Mouse (Mus musculus): Measurements from ENCODE around the gene Slc9a3. TPM values are rescaled to one million over a fixed set of nuclear protein-coding genes. Genes with fewer than 3 reads are reported as not detected.

Gene Slc9a3
- total RNA-seq, 1 experiment from 2014 or later, result not detected

DNA sequence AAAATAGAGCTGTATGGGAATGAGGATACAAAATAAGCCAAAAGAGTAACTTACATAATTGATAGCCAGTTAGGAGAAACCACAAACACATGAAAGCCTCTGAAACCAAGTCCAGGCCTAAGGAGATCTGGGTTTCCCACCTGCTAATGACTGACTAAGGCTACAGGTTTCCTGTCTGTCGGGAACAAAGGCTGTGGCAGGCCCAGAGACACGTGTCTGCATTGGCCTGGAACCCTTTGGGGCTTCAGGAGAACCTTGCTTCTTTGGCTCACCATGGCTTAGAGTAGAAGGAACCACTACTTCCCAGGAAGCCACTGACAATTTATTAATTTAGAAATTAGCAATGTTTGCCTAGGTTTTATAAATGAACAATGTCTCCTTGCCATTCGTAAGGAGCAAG is 22.0 kb downstream of the Slc9a3 start:
- no peak for ATAC-seq (replicated peaks; ENCODE audit: insufficient number of reproducible peaks, low FRiP score, low TSS enrichment, poor library complexity, severe bottlenecking)

- no peak for ATAC-seq (replicated peaks; ENCODE audit: insufficient number of reproducible peaks, low FRiP score, low TSS enrichment, poor library complexity, severe bottlenecking)
These were observed 23.0 kb downstream of the Slc9a3 start for GRCm38 (mm10) chr13:74144120-74144884.

GRCm38 (mm10) chr13:74145983-74146622 is 24.8 kb downstream of the Slc9a3 start:
- ATAC-seq (replicated peaks; ENCODE audit: insufficient number of reproducible peaks, low FRiP score, low TSS enrichment, poor library complexity, severe bottlenecking), result no peak

DNA sequence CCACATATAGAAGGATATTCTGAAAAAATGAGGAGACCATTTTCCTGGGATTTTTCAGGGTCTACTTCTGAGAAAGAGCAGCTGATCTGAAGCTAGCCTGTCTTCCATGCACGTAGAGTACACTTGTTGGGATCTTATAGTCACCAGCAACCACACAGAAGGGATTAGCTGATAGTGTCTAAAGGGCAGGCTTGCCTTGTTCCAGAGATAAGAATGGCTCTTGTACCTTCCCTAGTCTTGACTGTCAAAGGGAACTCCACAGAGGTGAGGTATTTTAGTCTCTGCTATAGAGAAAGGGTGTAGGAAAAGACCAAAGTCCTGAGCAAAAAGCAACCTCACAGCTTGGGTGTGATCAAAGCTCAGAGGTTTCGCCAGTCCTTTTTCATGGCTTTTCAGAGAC is 26.1 kb downstream of the Slc9a3 start:
- no peak for ATAC-seq (replicated peaks; ENCODE audit: insufficient number of reproducible peaks, low FRiP score, low TSS enrichment, poor library complexity, severe bottlenecking)

- no peak for ATAC-seq (replicated peaks; ENCODE audit: insufficient number of reproducible peaks, low FRiP score, low TSS enrichment, poor library complexity, severe bottlenecking)
These were observed 45.2 kb downstream of the Slc9a3 start for GRCm38 (mm10) chr13:74166348-74167056.

GRCm38 (mm10) chr13:74167057-74167413 is 45.8 kb downstream of the Slc9a3 start:
- ATAC-seq (replicated peaks; ENCODE audit: insufficient number of reproducible peaks, low FRiP score, low TSS enrichment, poor library complexity, severe bottlenecking), result no peak

DNA sequence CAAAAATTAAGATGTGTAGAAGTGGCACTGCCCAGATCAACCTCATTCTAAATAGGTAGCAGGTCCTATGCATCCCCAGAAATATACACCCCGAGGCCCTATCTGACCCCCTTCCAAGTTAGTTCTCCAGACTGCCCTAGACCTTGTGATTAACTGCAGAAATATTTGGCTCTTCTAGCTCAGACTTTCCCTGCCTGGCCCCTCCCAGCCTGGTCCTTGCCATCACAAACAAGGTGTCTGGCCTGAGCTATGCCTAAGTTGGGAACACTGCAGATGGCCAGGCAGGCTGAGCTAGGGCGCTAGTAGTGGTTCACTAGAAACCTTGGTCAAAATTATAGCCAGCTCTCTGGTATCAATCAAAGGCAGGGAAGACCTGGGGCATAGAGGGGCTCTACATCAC is 46.2 kb downstream of the Slc9a3 start:
- ATAC-seq (replicated peaks; ENCODE audit: insufficient number of reproducible peaks, low FRiP score, low TSS enrichment, poor library complexity, severe bottlenecking), result no peak

DNA sequence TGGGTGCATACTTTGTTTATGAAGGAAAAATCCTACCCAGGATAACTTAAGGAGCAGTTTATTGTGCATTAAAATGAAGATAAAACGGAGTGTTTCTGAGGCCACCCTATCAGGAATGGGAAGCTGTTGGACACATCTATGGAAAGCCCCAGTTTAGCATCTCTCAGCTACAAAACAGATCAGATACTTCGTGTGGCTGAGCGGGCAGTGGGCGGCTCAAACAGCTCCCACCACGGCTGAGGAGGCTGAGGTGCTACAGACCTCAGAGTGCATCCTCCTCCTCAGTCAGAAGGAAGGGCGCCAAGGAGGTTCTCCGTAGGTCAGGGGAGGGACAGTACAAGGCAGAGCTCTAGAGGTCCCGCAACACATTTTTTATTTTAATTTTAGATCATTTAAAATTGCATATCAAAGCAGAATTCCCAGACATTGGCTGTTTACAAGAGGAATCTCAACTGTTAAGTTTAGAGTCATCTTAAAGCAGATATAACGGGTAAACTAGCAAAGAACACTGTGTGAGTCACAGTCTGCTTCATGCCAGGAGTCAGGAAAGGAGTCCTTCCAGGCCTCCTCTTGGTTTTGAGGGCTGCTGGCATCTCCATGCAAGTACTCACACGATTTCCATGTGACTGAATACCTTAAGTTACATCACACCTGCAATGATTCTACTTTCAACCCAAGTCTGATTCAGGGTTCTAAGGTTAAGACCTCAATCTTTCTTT is 48.3 kb downstream of the Slc9a3 start:
- no peak for ATAC-seq (replicated peaks; ENCODE audit: insufficient number of reproducible peaks, low FRiP score, low TSS enrichment, poor library complexity, severe bottlenecking)

GRCm38 (mm10) chr13:74172036-74172435 is 50.8 kb downstream of the Slc9a3 start:
- no peak for ATAC-seq (replicated peaks; ENCODE audit: insufficient number of reproducible peaks, low FRiP score, low TSS enrichment, poor library complexity, severe bottlenecking)

GRCm38 (mm10) chr13:74183011-74183695 is 61.9 kb downstream of the Slc9a3 start:
- no peak for ATAC-seq (replicated peaks; ENCODE audit: insufficient number of reproducible peaks, low FRiP score, low TSS enrichment, poor library complexity, severe bottlenecking)

DNA sequence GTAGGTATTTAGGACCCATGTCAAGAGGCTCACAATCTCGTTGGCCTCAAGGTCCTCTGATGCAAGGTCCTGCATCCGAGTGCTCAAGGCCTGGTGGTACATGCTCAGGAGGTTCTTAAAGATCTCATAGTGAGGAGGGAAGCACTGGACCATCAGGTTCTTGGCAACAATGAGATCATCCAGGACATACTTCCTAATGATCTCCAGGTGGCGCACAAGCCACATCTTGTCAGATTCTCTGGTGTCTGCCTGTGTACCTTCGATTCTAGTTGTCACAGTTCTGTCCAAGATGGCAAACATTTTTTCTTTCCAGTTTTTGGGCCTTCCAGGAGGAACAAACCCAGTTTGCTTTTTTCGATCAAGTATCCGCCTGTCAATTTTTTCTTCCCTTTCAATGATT is 71.4 kb downstream of the Slc9a3 start:
- no peak for ATAC-seq (replicated peaks; ENCODE audit: insufficient number of reproducible peaks, low FRiP score, low TSS enrichment, poor library complexity, severe bottlenecking)

DNA sequence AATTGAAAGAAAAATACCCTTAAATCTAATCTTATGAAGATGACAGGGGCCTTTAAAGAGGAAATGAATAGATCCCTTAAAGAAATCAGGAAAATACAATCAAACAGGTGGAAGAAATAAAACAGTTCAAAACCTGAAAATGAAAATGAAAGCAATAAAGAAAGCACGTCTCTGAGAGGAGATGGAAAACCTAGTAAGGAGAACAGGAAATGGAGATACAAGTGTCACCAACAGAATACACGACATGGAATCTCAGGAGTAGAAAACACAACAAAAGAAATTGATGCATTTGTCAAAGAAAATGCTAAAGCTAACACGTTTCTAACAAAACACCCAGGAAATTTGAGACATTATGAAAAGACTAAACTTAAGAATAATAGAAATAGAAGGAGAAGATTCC is 75.2 kb downstream of the Slc9a3 start:
- ATAC-seq (replicated peaks; ENCODE audit: insufficient number of reproducible peaks, low FRiP score, low TSS enrichment, poor library complexity, severe bottlenecking), result no peak

DNA sequence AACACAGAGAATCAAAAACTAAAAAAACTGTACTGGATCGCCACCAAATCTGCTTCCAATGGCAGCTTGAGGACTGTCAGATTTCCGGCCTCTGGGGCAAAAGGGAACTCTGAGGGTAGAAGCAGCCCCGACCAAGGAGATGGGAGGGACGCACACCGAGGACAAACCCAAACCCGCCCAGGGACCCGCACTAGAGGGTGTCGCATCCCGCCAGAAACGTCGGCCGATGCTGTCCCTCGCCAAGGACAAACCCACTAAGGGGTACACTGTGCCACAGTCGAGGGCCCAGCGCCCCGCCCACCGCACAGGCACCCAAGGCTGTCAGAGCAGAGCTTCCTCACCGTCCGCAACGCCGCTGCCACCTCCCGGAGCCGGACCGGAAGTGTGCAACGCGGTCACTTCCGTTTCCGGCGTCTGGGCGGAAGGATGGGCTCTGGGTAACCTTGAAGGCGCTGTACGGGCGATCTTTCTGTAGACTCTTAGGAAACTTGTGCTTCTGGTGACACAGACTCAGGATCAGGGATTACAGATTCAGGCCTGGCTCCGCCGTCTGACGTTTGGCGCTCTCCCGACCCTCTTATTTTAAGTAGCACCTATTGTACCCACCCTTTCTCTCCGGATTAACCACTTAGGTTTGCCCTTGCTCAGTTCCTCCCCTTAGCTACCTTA is 87.2 kb downstream of the Slc9a3 start, which contains the start of gene Exoc3:
Gene Exoc3, minus strand, starts transcription at position 416 of the 669 bp plus-strand sequence.
- peak; percentile 95 for ATAC-seq (replicated peaks; ENCODE audit: insufficient number of reproducible peaks, low FRiP score, low TSS enrichment, poor library complexity, severe bottlenecking)

DNA sequence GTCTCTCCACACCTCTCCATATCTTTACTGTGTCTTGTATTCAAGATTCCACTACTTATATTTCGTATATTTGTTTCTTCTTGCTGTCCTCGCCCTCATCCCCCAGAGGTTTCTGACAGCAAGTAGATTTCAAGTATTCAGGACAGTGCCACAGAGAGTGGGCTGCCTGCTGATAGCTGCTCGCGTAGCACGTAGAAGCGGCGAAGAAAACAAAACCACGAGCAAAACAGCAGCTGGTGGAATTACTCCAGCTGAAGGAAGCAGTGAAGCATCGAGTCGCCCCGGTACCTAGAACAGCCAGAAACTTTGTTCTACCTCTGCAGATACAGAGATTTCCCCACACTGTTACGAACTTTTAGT is 87.7 kb downstream of the Slc9a3 start:
- no peak for ATAC-seq (replicated peaks; ENCODE audit: insufficient number of reproducible peaks, low FRiP score, low TSS enrichment, poor library complexity, severe bottlenecking)

- ATAC-seq (replicated peaks; ENCODE audit: insufficient number of reproducible peaks, low FRiP score, low TSS enrichment, poor library complexity, severe bottlenecking), result no peak
These were observed 97.2 kb downstream of the Slc9a3 start for GRCm38 (mm10) chr13:74218441-74218840.

Measured in monocyte, adult 5-6 weeks (primary cell).